Mouse (Mus musculus): ENCODE results near the gene Gm45062.
A peak's percentile ranks its signal among the peaks of the same experiment; 100 is the strongest.
"Not testable (repeated sequence)": the region's sequence is repeated elsewhere in the genome, so short reads cannot be mapped to it uniquely, and the experiment has no call there.

The Gm45062 gene

DNA sequence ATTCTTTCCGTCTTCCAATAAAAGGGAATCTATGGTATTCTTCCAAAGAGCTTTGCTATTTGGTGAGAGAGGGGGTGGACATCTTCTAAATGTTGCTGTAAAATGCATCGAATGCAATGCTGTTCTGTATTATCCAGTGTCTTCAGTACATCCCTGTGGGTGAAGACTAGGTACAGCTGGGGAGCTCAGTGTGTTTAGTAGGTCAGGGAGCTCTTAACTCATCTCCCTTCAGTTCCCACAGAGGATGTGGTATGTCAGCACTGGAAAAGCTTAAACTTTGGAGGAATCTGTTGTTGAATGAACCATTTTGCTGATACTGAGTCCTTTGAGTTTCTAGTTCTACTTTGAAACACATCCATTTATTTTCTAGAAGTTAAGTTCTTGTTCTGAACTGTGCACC, 53.3 kb downstream of the Gm45062 start:
- peak; percentile 82 for ATAC-seq (ENCODE audit: low TSS enrichment)

DNA sequence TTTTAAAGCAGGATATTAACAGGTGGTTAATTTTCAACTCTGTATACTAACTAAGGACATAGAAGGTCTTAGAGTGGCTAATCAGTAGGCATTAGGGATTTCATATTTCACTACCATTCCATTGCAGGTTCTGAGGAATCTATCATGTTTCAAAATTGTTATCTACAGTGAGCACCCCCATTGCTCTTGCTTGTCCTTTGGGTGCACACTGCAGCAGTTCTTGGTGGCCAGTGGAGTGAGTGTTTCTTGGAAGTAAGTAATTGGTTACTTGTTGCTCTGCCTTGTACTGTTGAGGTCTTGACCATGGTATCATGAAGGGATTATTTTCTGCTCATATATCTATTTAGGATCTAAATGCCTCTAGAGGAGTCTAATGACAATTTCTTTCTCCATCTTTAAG, 57.0 kb downstream of the Gm45062 start:
- ATAC-seq (ENCODE audit: low TSS enrichment): no peak

DNA sequence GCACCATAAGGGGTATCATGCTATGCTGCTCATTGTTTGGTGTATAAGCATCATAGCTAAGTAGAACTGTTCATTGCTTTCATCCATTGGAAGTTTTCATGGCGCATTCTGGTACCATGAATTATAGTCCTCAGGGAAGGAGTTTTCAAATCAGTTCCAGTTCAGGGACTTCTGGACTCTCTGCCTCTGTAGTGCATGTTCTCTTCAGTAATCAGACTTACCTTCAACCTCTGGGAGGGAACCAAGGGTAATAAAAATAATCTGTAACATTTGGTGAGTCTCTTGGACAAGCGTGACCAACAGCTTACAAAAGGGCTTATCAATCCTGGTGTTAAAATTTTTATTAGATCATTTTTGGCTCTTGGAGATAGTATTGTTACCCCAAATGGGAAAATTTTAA, 60.3 kb downstream of the Gm45062 start:
- no peak for ATAC-seq (ENCODE audit: low TSS enrichment)

DNA sequence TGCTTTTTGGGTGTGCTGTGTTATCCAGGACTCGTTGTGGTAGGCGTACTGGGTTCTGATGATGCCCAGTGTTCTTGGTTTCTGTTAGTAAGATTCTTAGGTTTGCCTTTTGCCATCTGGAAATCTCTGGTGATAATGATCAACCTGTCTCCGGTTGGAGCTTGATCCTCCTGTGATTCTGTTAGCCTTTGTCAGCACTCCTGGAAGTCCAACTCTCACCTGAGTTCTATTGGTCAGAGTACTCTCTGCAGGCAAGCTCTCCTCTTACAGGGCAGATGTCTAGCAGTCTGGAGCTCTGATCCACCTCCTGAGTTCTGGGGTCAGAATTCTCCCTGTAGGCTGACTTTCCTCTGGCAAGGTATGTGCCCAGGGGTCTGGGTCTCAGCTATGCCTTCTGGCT, 72.2 kb downstream of the Gm45062 start:
- ATAC-seq (ENCODE audit: low TSS enrichment): not testable (repeated sequence)

DNA sequence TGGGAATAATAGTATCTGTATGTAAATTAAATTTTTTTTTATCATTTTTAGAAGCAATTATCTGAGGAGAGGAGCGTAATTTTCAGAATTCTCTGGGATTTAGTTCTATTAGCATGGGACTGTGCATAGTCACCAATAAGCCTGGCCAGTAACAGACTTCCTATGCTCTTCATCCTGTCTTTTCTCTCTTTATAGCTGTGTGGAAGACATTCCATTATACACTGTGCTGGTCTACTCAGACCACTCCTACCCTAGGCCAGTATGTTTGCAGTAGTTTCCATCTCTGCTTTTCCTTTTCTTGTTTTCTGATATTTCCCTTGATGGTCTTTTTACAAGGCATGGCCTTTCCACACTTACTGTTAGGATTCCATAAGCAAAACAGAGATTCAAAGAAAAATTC, 74.1 kb downstream of the Gm45062 start:
- ATAC-seq (ENCODE audit: low TSS enrichment): no peak

DNA sequence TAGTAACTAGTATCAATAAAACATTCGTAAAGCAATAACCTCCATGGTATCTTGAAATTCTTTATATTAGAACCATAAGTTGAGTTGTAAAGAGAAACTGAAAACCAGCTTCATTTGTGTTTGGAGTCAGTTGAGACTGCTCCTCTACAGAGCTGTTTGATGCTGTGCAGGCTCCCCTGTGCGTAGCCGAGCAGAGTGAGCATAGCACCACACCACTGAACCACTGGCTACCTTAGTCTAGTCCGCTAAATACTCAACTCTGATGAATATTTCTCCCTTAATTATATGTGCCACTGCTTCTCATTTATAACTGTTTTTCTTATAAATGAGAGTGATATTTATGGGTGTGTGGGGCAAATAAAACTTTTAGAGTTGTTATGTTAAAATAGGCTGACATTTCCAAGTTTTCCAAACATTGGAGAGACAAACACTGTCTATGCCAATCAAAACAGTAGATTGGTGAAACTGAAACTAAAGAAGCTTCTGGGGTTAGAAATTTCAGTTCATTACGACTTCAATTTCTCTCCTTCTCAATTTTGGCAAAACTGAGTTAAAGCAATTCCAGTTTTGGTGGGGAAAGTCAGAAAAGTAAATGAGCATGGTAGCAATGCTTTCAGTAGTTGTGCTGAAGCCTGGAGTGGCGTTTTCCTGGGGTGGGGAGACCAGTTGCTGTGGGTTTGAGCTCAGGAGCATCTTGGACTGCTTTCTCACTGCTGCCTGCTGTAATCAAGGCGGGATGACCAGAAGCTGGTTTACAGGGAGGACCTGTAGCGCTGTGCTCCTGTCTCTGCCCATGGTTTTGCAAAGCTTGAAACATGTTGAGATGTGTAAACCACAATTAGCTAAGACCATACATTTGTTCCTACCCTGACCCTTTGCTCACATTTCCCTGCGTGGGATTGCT, 77.5 kb downstream of the Gm45062 start:
- no peak for ATAC-seq (ENCODE audit: low TSS enrichment)

DNA sequence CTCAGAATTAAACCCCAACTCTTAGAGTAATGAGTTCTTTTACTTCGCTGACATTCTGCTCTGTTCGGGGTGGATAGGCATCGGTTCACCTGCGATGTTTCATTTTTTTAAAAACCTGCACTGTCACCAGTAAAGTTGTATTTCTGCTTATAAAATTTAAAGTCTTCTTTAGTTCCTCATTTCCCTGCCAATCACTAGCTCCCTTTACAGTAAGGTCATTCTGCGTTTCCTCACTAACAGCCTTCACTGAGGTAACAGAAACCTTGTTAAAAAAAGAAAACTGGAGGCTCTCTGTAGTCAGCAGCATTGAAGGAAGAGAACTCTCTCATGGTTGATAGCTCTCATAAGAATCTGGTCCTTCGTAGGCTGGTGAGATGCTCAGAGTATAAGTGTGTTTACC, 80.2 kb downstream of the Gm45062 start:
- ATAC-seq (ENCODE audit: low TSS enrichment): peak; percentile 23; the same call in 1 of the 2 replicates

DNA sequence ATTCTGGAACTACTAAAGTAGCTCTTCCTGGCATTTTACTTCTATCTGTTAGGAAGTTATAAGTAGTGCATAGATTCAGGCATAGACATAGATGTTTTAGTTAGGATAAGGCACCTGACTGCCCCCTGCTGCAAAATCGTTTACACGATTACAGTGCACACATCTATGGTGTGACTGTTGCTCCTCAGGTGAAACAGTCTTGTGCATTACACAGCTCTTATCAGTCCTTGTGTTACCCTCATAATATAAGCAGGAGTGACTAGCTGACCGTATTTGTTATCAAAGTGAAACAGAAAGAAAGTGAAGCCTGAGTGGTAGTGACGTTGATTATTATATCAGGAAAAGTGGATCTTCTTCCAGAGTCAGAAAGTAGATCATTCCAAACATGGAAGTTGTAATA, 84.0 kb downstream of the Gm45062 start:
- ATAC-seq (ENCODE audit: low TSS enrichment): no peak

DNA sequence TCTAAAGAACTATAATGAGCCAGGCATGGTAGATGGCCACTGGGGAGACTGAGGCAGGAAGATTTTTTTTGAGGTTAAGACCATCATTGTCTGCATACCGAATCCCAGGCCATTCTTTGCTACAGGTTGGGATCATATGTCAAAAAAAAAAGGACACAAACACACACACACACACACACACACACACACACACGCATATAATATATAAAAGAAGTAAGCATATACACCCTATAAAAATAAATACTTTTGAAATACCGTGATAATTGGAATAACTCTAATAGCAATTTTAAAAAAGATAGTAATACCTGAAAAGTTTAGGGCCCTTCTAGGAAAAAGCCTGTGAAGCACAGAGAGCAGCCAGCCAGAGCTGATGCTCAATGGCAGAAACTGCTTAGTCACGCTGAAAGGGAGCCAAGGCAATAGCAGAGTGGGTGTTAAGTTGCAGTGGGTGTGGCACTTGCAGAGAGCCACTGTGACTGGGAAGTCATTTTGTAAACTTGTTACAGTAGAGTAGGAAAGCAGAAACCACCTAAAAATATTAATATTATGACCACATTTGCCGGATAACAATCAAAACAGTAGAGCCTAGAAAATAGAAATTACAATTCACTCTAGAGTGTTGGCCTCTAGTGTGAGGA, 86.1 kb downstream of the Gm45062 start:
- peak; percentile 80 for ATAC-seq (ENCODE audit: low TSS enrichment)

DNA sequence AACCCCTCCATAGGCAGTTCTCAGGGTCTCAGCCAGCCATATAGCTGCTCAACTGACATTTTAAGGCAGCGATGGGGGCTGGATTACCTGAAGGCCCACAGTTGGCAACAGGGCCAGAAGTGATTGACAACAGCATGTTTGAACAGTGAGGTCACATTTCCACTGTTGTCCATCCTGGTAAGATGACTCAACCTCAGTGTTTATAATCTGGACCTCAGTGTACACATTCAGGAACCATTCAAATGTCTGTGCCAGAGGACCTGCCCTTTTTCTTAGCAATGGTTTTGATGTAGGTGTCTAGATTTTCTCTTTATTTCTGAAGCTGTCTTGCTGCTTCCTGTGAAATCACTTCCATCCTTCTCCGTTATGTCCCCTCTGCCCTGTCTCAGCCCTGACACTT, 87.9 kb downstream of the Gm45062 start:
- no peak for ATAC-seq (ENCODE audit: low TSS enrichment)

DNA sequence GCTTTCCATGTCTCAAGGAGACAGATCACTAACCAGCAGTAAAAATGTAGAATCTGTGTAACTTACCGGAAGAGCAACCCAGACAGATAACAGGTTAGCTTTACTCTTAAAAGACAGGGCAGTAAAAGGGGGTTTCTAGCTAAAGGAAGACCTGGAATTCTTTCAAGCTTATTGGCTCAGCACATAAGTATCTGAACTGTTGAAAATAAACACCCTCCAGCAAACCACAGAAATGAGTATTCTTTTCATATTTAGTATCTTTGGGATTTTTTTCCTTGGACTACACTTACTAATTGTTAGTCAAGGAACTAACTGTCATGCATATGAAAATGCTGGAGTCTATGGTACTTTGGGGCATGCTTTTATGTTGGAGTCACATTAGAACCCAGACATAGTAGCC, 89.1 kb downstream of the Gm45062 start:
- ATAC-seq (ENCODE audit: low TSS enrichment): no peak

DNA sequence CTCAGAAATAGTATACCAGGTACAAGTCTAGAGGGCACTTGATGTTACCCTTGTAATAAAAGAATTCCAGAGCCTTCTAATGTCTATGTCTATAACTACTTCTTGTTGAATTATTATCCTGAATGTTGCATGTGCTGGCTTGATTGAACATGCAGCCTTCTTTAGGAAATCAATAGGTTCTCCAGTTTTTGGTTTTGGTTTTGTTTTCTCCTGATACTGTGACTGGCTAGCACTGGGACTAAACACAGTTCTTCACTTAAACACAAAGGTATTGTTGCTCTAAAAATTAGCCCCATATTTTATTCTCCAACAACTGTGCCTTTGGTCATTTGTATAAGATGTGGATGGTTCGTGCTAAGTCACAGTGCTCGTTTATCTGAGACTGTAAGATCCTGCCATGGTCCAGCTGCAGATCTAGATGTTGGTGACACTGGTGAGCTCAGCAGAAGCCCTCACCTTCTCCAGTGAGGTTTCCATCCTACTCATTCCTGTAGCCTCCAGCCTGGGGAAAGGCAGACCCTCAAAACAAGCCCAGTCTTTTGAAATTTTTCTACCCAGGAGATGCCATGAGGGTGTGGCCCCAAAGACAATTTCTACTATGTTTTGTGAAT, 89.9 kb downstream of the Gm45062 start:
- no peak for ATAC-seq (ENCODE audit: low TSS enrichment)

DNA sequence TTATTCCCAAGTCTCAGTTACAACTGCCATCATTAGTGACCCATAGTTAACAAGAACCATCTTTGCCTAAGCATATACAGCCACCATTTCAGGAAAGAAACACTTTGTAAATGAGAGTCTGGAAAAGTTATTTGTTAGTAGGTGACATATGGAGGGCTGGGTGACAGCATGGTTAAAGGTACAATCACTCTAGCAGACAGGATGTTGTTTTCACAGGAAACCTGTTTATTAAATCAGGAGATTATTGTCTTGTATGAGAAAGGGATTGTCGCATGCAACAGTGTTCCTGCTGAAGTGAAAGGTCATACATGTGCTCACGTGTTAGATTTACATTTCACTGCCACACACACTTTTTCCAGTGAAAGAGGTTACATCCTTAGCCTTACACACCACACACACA, 92.3 kb downstream of the Gm45062 start:
- no peak for ATAC-seq (ENCODE audit: low TSS enrichment)

DNA sequence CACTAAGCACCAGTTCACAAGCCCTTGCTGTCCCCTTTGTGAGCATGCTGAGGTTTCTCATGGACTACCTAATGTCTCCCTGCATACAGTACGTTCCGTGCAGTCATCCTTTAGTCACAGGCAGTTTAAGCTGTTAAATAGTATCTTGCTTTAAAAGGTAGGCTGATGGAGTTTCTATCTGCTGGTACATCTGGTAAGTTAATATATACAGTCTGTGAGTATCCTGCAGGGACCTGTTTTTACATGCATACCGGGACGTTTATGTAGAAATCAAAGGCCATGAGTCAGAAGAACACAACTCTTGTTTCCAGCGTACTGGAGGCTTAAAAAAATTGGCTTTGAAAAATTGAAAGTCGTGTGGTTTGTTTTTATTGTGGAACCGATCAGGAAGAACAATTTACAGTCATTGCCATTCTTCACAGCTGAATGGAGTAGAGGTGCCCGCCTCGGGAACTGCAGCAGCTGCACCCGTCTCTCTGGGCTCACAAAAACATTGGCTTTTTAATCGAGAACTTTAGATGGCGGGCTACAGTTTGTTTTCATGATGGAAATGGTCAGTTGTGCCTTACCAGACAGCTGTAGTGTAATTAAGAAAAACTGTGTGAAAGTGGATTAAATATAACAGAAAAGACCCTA, 93.4 kb downstream of the Gm45062 start:
- peak; percentile 18; the same call in 1 of the 2 replicates for ATAC-seq (ENCODE audit: low TSS enrichment)

DNA sequence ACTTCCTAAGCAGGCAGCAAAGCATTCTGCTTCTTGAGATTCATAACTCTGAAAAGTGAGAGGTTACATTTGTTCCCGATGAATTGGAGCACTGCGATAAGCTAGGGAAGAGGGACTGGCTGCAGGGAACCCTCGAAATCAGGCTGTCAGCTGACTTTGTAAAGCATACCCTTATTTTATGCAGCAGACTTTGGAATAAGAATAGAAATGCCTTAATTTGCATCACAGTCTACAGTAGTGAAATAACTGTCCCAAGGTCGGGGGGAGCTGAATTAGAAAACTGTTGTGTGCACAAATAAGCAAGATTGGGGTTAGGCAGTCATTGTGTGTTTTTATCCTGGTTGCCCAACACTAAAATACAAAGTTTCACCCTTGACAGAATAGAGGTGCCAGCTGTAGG, 94.2 kb downstream of the Gm45062 start:
- peak; percentile 69 for ATAC-seq (ENCODE audit: low TSS enrichment)

DNA sequence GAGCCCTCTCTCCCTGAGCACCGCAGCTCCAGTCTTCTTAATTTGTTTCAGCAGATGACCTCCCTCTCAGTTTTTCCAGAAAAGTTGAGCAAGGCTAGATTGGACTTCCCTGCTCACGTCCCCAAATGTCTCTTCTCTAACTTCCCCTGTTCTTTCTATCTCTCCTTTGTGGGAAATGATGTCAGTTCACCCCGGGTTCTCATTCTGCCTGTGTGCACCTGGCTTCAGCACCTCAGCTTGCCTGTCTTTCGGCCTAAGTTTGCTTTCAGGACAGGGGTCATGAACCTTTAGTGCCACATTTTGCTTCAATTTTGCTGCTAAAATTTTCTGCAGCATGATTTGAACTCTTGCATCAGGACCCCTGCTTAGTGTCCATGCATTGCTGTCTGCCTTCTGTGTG, 95.6 kb downstream of the Gm45062 start:
- ATAC-seq (ENCODE audit: low TSS enrichment): no peak

DNA sequence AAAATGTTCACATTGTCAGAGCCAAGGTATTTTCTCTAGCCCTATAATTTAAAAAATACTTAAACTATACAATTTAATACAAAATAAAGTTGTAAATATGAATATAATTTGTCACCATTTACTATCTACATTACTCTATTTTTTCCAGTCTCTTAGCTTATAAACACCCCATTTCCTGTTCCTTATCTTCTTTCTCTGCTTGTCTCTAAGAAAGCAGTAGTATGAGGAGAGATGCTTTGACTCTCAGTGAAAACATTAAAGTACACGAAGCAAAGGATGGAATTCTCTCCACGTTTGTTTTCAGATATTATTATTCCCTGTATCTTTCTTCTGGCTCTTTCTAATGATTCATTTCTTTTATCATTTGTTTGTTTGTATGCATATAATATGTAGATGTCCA, 99.0 kb downstream of the Gm45062 start:
- ATAC-seq (ENCODE audit: low TSS enrichment): no peak

DNA sequence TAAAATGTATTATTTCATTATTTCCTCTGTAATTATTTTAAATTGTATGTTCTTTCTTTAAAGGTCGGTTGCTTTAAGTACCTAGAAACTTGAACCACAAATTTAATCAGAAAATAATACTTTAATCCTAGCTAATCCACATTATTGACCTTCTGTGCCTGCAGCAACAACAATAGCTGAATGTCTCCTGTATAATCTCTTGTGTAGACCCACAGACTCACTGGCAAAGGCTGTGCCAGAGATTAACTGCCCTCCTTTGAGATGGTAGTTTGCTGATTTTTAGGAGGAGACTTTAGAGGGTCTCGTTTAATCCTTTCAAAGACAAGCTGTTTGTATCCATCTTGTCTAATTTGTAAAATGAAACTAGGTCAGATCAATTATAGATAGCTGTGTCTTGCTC, 99.5 kb downstream of the Gm45062 start:
- no peak for ATAC-seq (ENCODE audit: low TSS enrichment)

DNA sequence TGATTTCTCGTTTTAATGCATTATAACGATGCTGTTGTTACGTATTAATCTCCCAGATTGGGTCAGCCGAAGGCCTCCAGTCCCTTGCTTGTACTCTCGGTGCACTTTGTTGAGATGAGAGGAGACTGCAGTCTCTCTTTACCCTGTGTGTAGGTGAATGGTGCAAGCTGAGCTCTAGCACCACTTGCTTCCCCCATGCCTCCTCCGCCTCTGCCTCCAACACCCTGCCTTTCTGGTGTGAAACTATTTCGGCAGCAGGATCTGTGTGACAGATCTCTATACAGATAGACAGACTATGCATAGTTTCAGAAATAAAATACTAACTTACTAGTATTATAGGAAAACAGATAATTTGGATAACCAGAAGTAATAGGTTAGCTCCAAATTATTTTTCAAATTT, 101.6 kb downstream of the Gm45062 start:
- peak; percentile 90 for ATAC-seq (ENCODE audit: low TSS enrichment)

DNA sequence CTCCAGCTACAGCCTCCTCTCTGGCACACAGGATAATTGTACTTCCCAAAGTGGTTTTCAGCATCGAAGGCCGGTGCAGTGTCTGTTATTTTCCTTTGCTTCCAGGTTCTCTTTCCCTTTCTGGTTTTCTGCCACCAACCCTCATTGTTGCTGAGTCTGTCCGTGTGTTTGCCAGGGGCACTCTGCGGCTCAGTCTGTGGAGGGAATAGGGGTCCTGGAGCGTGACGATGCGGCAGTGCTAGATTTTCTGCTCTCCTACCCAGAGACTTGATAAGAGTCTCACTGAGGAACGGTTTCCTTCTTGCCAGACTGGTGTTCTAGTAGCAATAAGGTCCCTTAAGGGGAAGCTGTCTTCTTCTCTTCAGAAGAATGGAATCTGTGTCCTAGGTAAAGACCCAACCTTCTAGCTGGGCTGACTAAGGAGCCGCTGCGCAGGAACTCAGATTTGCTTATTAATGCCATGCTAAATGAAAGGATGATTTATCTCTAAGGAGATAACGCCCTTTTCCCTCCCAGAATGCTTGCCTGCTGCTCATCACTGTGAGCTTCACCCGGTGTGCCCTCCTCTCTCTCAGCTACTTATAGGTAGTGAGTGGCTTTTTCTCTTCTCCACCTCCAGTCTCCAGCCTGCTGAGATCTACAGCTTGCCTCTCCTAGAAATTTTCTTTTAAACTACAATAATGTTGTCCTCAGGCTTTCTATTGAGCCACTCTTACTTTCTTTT, 104.9 kb downstream of the Gm45062 start:
- ATAC-seq (ENCODE audit: low TSS enrichment): peak; percentile 81

DNA sequence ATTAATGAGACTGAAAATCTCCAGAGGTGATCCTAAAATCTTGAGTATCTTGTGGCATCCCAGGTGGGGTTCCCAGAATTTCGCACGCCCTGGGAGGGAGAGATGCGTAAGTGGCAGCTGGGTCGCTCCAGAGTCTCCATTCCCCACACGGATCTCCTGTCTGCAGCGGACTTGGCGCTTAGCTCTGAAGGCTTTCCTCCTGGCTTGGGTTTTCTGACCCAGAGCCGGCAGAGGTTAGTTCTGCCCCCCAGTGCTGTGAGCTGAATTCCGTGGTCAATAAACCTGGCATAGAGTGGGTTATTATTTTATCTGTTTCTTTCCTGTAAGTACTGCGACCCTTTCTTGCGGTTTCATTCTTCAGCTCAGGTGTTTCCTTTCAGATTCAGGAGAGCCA, 105.5 kb downstream of the Gm45062 start:
- no peak for ATAC-seq (ENCODE audit: low TSS enrichment)

DNA sequence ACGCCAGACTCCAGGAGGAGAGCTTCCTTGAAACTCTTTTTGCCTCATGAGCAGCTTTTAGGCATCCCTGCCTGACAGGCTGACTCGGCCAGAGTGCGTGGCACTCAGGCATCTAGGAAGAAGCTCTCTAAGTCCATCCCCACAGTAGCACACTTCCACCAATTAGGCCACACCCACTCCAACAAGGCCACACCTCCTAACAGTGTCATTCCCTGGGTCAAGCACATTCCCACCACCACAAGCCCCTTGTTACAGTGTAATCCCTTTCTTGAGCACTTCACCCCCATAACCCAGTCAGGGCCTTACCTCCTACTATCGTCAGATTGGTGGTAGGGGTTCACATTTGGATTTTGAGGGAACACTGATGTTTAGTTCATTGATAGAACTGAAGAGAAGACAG, 108.4 kb downstream of the Gm45062 start:
- no peak for ATAC-seq (ENCODE audit: low TSS enrichment)

Measured in frontal cortex, adult (tissue).